Mouse (Mus musculus) MEL (cell line): ENCODE data around the gene Vac14. TPM values are rescaled to one million over a fixed set of nuclear protein-coding genes. Genes with fewer than 3 reads are reported as not detected.

Experiments used
- DNase-seq: peaks from one replicate; pipeline ENCODE4 v3.0.0; 2011; ENCODE audit warnings: low read depth, low spot score
- H3K27ac ChIP-seq: 2 replicates; pipeline ENCODE4 v1.5.1; 2012; ENCODE audit warnings: low read depth, mild to moderate bottlenecking, control low read depth, low read length, moderate library complexity; ENCODE audit not compliant: control insufficient read depth
- H3K27me3 ChIP-seq, 2 experiments: fragments of 150-350 bp in 1 of 2; sonication (generic) in 1 of 2; 2 replicates each; pipeline ENCODE4 v1.6.1; 2012; ENCODE audit warnings: low read length in 2 of 2, mild to moderate bottlenecking in 2 of 2, improper control_type of control experiment in 1 of 2, moderate library complexity in 1 of 2; ENCODE audit not compliant: insufficient read depth in 2 of 2, control insufficient read depth in 1 of 2
- H3K36me3 ChIP-seq, 2 experiments: 2 replicates each; pipeline ENCODE4 v1.6.1; 2012 to 2014; ENCODE audit warnings: low read length in 2 of 2, improper control_type of control experiment in 1 of 2, inconsistent platforms in 1 of 2, mild to moderate bottlenecking in 1 of 2; ENCODE audit not compliant: insufficient read depth in 2 of 2, control insufficient read depth in 1 of 2
- H3K4me1 ChIP-seq, 2 experiments: fragments of 150-350 bp in 1 of 2; sonication (generic) in 1 of 2; 2 replicates each; pipeline ENCODE4 v1.6.1; 2012; ENCODE audit warnings: low read length in 2 of 2, improper control_type of control experiment in 1 of 2, mild to moderate bottlenecking in 1 of 2; ENCODE audit not compliant: insufficient read depth in 2 of 2, control insufficient read depth in 1 of 2
- H3K4me3 ChIP-seq, 2 experiments: fragments of 150-350 bp in 1 of 2; sonication (generic) in 1 of 2; 2 replicates each; pipeline ENCODE4 v1.5.1; 2012; ENCODE audit warnings: low read depth in 2 of 2, low read length in 2 of 2, mild to moderate bottlenecking in 2 of 2, moderate library complexity in 2 of 2, control low read depth in 1 of 2, improper control_type of control experiment in 1 of 2; ENCODE audit not compliant: control insufficient read depth in 1 of 2, insufficient read depth in 1 of 2
- H3K79me2 ChIP-seq: 2 replicates; pipeline ENCODE4 v1.6.1; 2012; ENCODE audit warnings: mild to moderate bottlenecking, low read length, moderate library complexity; ENCODE audit not compliant: control insufficient read depth, poor library complexity, insufficient read depth
- H3K9ac ChIP-seq: 2 replicates; pipeline ENCODE4 v1.6.1; 2012; ENCODE audit warnings: low read depth, mild to moderate bottlenecking, control low read depth, low read length, moderate library complexity; ENCODE audit not compliant: control insufficient read depth, poor library complexity, severe bottlenecking
- H3K9me3 ChIP-seq: fragments of 150-350 bp; sonication (generic); replicated peaks from 2 replicates; pipeline ENCODE4 v1.6.1; 2012; ENCODE audit warnings: mild to moderate bottlenecking, low read length, improper control_type of control experiment, moderate library complexity; ENCODE audit not compliant: insufficient read depth
- CHD2 ChIP-seq: IDR thresholded peaks from 2 replicates; pipeline ENCODE4 v1.6.1; 2011; ENCODE audit warnings: low read length, improper control_type of control experiment
- CTCF ChIP-seq, 3 experiments: IDR thresholded peaks in 2 of 3; conservative IDR thresholded peaks in 1 of 3; 2 replicates each; pipeline ENCODE4 v1.5.1; 2011 to 2012; ENCODE audit warnings: low read length in 3 of 3, low read depth in 2 of 3, mild to moderate bottlenecking in 2 of 3, improper control_type of control experiment in 1 of 3, inconsistent platforms in 1 of 3, mixed read lengths in 1 of 3, moderate library complexity in 1 of 3; ENCODE audit not compliant: control insufficient read depth in 1 of 3, insufficient read depth in 1 of 3, poor library complexity in 1 of 3, severe bottlenecking in 1 of 3
- E2F4 ChIP-seq: IDR thresholded peaks from 2 replicates; pipeline ENCODE4 v1.6.1; 2011; ENCODE audit warnings: low read depth, low read length, improper control_type of control experiment, borderline replicate concordance
- ELF1 ChIP-seq: IDR thresholded peaks from 2 replicates; pipeline ENCODE4 v1.6.1; 2014; ENCODE audit warnings: low read depth, mild to moderate bottlenecking, inconsistent platforms, low read length, improper control_type of control experiment, moderate library complexity
- EP300 ChIP-seq, 2 experiments: IDR thresholded peaks; 2 replicates each; pipeline ENCODE4 v1.6.1; 2011; ENCODE audit warnings: improper control_type of control experiment in 2 of 2, low read length in 2 of 2, low read depth in 1 of 2, mild to moderate bottlenecking in 1 of 2
- ETS1 ChIP-seq: IDR thresholded peaks from 2 replicates; pipeline ENCODE4 v1.6.1; 2012; ENCODE audit warnings: low read depth, mild to moderate bottlenecking, inconsistent platforms, low read length, improper control_type of control experiment, moderate library complexity
- GATA1 ChIP-seq: IDR thresholded peaks from 2 replicates; pipeline ENCODE4 v1.6.1; 2011; ENCODE audit warnings: low read depth, low read length, improper control_type of control experiment
- HCFC1 ChIP-seq: IDR thresholded peaks from 2 replicates; pipeline ENCODE4 v1.6.1; 2012; ENCODE audit warnings: low read depth, mild to moderate bottlenecking, inconsistent platforms, low read length, improper control_type of control experiment, moderate library complexity
- JUND ChIP-seq: IDR thresholded peaks from 2 replicates; pipeline ENCODE4 v1.6.1; 2011; ENCODE audit warnings: low read depth, mild to moderate bottlenecking, improper control_type of control experiment, low read length
- MAX ChIP-seq: IDR thresholded peaks from 2 replicates; pipeline ENCODE4 v1.6.1; 2011; ENCODE audit warnings: low read length, improper control_type of control experiment
- MAZ ChIP-seq: IDR thresholded peaks from 2 replicates; pipeline ENCODE4 v1.6.1; 2012; ENCODE audit warnings: low read depth, mild to moderate bottlenecking, inconsistent platforms, low read length, improper control_type of control experiment
- MEF2A ChIP-seq: IDR thresholded peaks from 2 replicates; pipeline ENCODE4 v1.6.1; 2014; ENCODE audit warnings: low read depth, mild to moderate bottlenecking, inconsistent platforms, low read length, improper control_type of control experiment; ENCODE audit not compliant: poor library complexity, insufficient replicate concordance, severe bottlenecking; ENCODE audit errors: extremely low read depth
- MYC ChIP-seq: IDR thresholded peaks from 2 replicates; pipeline ENCODE4 v1.6.1; 2011; ENCODE audit warnings: low read depth, mild to moderate bottlenecking, low read length, improper control_type of control experiment, moderate library complexity
- NELFE ChIP-seq: IDR thresholded peaks from 2 replicates; pipeline ENCODE4 v1.6.1; 2011; ENCODE audit warnings: low read depth, low read length, improper control_type of control experiment
- POLR2A ChIP-seq, 2 experiments: IDR thresholded peaks; 2 replicates each; pipeline ENCODE4 v1.6.1; 2011 to 2012; ENCODE audit warnings: low read length in 2 of 2, mild to moderate bottlenecking in 2 of 2, control low read depth in 1 of 2, improper control_type of control experiment in 1 of 2, low read depth in 1 of 2, moderate library complexity in 1 of 2; ENCODE audit not compliant: control insufficient read depth in 1 of 2, insufficient read depth in 1 of 2, poor library complexity in 1 of 2
- POLR2AphosphoS2 ChIP-seq: IDR thresholded peaks from 2 replicates; pipeline ENCODE4 v1.6.1; 2011; ENCODE audit warnings: low read length, improper control_type of control experiment
- POLR2AphosphoS5 ChIP-seq: IDR thresholded peaks from 2 replicates; pipeline ENCODE4 v1.6.1; 2012; ENCODE audit warnings: low read depth, borderline replicate concordance, mild to moderate bottlenecking, inconsistent platforms, low read length, moderate library complexity, mixed read lengths
- RCOR1 ChIP-seq: IDR thresholded peaks from 2 replicates; pipeline ENCODE4 v1.6.1; 2012; ENCODE audit warnings: low read depth, mild to moderate bottlenecking, inconsistent platforms, low read length, improper control_type of control experiment
- SIN3A ChIP-seq: IDR thresholded peaks from 2 replicates; pipeline ENCODE4 v1.6.1; 2012; ENCODE audit warnings: low read length, improper control_type of control experiment, inconsistent platforms
- TBP ChIP-seq: IDR thresholded peaks from 2 replicates; pipeline ENCODE4 v1.8.0; 2011; ENCODE audit warnings: low read depth, low read length, improper control_type of control experiment
- TCF12 ChIP-seq: IDR thresholded peaks from 2 replicates; pipeline ENCODE4 v1.6.1; 2014; ENCODE audit warnings: low read depth, mild to moderate bottlenecking, inconsistent platforms, low read length, improper control_type of control experiment, moderate library complexity
- USF1 ChIP-seq: IDR thresholded peaks from 2 replicates; pipeline ENCODE4 v1.6.1; 2014; ENCODE audit warnings: low read depth, mild to moderate bottlenecking, inconsistent platforms, low read length, improper control_type of control experiment, moderate library complexity
- USF2 ChIP-seq, 2 experiments: IDR thresholded peaks; 2 replicates each; pipeline ENCODE4 v1.6.1; 2011 to 2012; ENCODE audit warnings: improper control_type of control experiment in 2 of 2, low read length in 2 of 2, borderline replicate concordance in 1 of 2, inconsistent platforms in 1 of 2, low read depth in 1 of 2, mild to moderate bottlenecking in 1 of 2; ENCODE audit not compliant: insufficient read depth in 1 of 2
- ZMIZ1 ChIP-seq: IDR thresholded peaks from 2 replicates; pipeline ENCODE4 v1.6.1; 2012; ENCODE audit warnings: low read depth, mild to moderate bottlenecking, inconsistent platforms, low read length, improper control_type of control experiment, moderate library complexity
- ZNF384 ChIP-seq: IDR thresholded peaks from 2 replicates; pipeline ENCODE4 v1.6.1; 2012; ENCODE audit warnings: low read depth, mild to moderate bottlenecking, inconsistent platforms, low read length, improper control_type of control experiment
- polyA plus RNA-seq, 2 experiments: library from polyadenylated mRNA; stranded (reverse) in 1 of 2; unstranded in 1 of 2; fragments of >175 nt in 1 of 2; fragments of >200 nt in 1 of 2; gene quantifications; 2 replicates each; pipeline versions ENCODE4 v1.2.1 to v1.2.4; 2012; ENCODE audit warnings: low replicate concordance in 2 of 2, low read depth in 1 of 2; ENCODE audit not compliant: insufficient read length in 2 of 2, insufficient read depth in 1 of 2, missing spikeins in 1 of 2
- total RNA-seq: library from RNA; depleted of rRNA; stranded (reverse); fragments of 300-350 nt; gene quantifications from 2 replicates; pipeline ENCODE4 v1.2.3, GENCODE M21; 2012

The Vac14 gene
- total and polyA plus RNA-seq, 3 experiments = 31.7 to 86.0 TPM; not detected in 1

DNA sequence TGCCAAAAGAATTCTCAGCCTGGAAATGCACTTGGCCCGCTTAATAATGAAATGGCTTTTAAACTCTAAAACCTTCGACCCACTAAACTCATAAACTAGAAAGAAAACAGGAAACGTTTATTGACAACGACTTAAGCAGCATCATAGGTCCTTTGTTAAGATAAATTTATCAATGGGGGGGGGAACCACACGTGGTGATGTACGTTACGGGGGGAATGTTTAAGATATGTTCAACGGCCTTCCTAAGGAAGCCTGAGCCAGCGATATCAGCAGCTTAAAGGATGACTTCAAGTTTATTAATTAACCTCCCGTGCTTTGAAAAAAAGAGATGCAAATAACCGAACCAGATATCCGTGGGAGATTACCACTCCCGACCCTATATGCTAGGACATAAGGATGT is 131.9 kb downstream of the Vac14 start (continued):
- TF ChIP-seq POLR2AphosphoS5 (no peak), RCOR1 (no peak)

DNA sequence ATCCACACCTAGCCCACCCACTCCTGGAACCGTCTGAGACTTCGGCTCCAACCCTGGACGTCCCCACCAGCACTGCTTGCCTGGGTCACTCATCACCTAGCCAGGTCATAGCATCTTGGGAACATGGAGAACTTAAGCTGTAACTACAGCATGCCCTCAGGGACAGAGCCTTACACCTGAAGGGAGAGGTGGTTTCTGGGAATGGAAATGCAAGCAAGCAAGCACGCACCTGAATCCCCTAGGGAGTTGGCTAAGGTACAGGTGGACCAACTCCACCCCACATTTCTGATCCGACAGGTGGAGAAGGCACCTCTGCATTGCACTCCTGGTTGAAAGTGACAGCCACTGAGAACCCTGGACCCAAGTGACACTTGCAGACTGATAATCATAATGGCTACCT is 133.1 kb downstream of the Vac14 start:
- Histone ChIP-seq H3K79me2 (no peaks in the 10 kb centered on the region; the same call in 1 of the 2 replicates), H3K36me3 (peaks cover 0 to 7% of the 10 kb centered on the region in 2 experiments; a peak in 2 of 4 replicates), H3K27me3 (no peaks in the 10 kb centered on the region), H3K9me3 (no peaks in the 10 kb centered on the region), H3K4me3 (no peak overlapping the region), H3K9ac (no peak overlapping the region), H3K4me1 (peaks cover 0 to 28% of the 10 kb centered on the region in 2 experiments), H3K27ac (no peak overlapping the region)
- no peak for DNase-seq
- TF ChIP-seq USF2 (IDR thresholded peaks at IDR 0.05; ENCODE audit: borderline replicate concordance in 1 of 2, insufficient read depth in 1 of 2, low read depth in 1 of 2, low read length in 2 of 2) (no peak), ELF1 (no peak), JUND (no peak), ETS1 (no peak), RCOR1 (no peak), GATA1 (no peak), MEF2A (no peak)

DNA sequence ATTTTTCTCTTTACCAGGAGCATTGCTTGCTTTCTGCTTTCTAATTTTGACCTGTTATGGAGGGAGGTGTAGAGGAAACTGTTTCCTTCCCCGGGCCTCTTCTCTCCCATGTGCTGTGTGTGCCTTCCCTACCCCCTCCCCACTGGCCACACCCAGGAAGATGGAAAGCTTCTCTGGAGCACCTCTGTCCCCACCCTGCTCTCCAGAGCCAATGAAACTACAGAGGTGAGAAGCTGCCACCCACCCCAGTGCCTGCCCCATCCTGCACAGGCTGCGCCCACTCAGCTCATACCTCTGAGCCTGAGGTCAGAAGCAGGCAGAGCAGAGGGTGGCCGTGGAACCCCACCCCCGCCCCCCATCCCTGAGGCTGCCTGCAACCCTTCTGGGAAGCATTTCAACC is 136.3 kb downstream of the Vac14 start:
- TF ChIP-seq TCF12 (no peak), E2F4 (no peak), RCOR1 (no peak), POLR2AphosphoS5 (no peak), SIN3A (peak; percentile 35; the same call in 1 of the 2 replicates), NELFE (peak; percentile 59), USF2 (IDR thresholded peaks at IDR 0.05; ENCODE audit: borderline replicate concordance in 1 of 2, insufficient read depth in 1 of 2, low read depth in 1 of 2, low read length in 2 of 2) (no peak), MYC (peak; percentile 78; the same call in 1 of the 2 replicates), CTCF (IDR thresholded peaks at IDR 0.05 in 2 of 3, conservative IDR thresholded peaks at IDR 0.05 in 1 of 3; ENCODE audit: control insufficient read depth in 1 of 3, insufficient read depth in 1 of 3, low read depth in 2 of 3, low read length in 3 of 3, poor library complexity in 1 of 3, severe bottlenecking in 1 of 3) (no peak), USF1 (no peak), POLR2A (IDR thresholded peaks at IDR 0.05; ENCODE audit: control insufficient read depth in 1 of 2, insufficient read depth in 1 of 2, low read depth in 1 of 2, low read length in 2 of 2, poor library complexity in 1 of 2) (peak; percentile 25 to 69; a peak in 2 of 4 replicates), EP300 (IDR thresholded peaks at IDR 0.05; ENCODE audit: low read depth in 1 of 2, low read length in 2 of 2) (no peak), ZNF384 (no peak), TBP (0 out of 2 replicates have a peak, but pooled peaks have one; percentile 33), MAX (peak; percentile 69), HCFC1 (peak; percentile 39; the same call in 1 of the 2 replicates), ZMIZ1 (no peak), POLR2AphosphoS2 (0 out of 2 replicates have a peak, but pooled peaks have one; percentile 55), CHD2 (no peak), MAZ (peak; percentile 33; the same call in 1 of the 2 replicates)
- TF ChIP-seq, all 39 proteins: peak for 9
- H3K27me3 ChIP-seq = no peaks in the 10 kb centered on the region
- no peaks in the 10 kb centered on the region for H3K9me3 ChIP-seq
- H3K79me2 ChIP-seq = no peaks in the 10 kb centered on the region; the same call in 1 of the 2 replicates
- peaks cover 0 to 29% of the 10 kb centered on the region in 2 experiments; a peak in 3 of 4 replicates for H3K4me1 ChIP-seq
- H3K9ac ChIP-seq = peak overlapping the region; percentile 70
- DNase-seq = peak; percentile 83
- H3K36me3 ChIP-seq = peaks cover 0 to 7% of the 10 kb centered on the region in 2 experiments; a peak in 2 of 4 replicates
- H3K27ac ChIP-seq = peak overlapping the region; percentile 38; the same call in 1 of the 2 replicates
- H3K4me3 ChIP-seq = peak overlapping the region; percentile 18; a peak in 3 of 4 replicates
